9 mouse cellular contexts compared by ENCODE assay signal in the genomic region with DNA sequence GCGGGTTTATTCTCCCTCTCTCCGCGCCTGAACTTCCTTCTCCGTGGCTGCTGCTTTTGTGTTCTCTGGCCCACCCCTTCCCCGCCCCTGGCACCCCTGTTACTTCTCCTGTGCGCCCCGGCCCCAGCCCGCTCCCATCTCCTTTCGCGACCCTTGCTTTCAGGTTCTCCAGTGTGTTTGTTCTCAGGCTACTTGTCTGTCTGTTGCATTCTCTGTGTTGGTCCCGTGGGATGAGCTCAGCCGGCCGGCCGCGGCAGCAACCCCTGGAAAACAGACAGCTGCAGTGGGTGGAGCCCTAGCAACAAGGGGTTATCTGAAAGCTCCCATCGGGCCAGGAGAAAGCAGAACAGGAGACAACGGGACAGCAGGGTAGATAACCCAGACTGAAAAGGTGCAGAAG. TPM values are rescaled to one million over a fixed set of nuclear protein-coding genes. Genes with fewer than 3 reads are reported as not detected.
A peak's percentile ranks its signal among the peaks of the same experiment; 100 is the strongest.
DNase-seq lines count a peak whose midpoint lies in the region; ATAC-seq and TF ChIP-seq lines count a peak whose summit lies in the region.
"Had no signal": no experiment of that assay in that cellular context is flagged by ENCODE, and none has a peak within 500 bp of the region (broad histone marks: within the 10 kb centered on the region; RNA-seq: fewer than 3 reads in every experiment).

No protein-coding gene starts in this region.

- H3K36me3 ChIP-seq in forebrain, embryonic 16.5 days (ENCODE audit: control insufficient read depth, insufficient read depth): no peaks in the 10 kb centered on the region
- H3K36me3 ChIP-seq in limb, embryonic 10.5 days: no peaks in the 10 kb centered on the region
- no peaks in the 10 kb centered on the region for H3K36me3 ChIP-seq in stomach, embryonic 15.5 days

- H3K4me2 ChIP-seq in forebrain, embryonic 16.5 days (ENCODE audit: low read length): peak overlapping the region; percentile 39
- peak overlapping the region; percentile 53 for H3K4me2 ChIP-seq in stomach, embryonic 15.5 days

- peaks cover 42% of the 10 kb centered on the region for H3K27me3 ChIP-seq in forebrain, embryonic 16.5 days (replicated peaks; ENCODE audit: control insufficient read depth, insufficient read depth, low read length)
- peaks cover 90% of the 10 kb centered on the region for H3K27me3 ChIP-seq in limb, embryonic 10.5 days (ENCODE audit: low read depth, poor library complexity, severe bottlenecking)
- peaks cover 53% of the 10 kb centered on the region for H3K27me3 ChIP-seq in stomach, embryonic 15.5 days (replicated peaks)
- H3K27me3 ChIP-seq in cerebellum, adult 2 months (ENCODE audit: control insufficient read depth, insufficient read depth, low read length): peaks cover 8% of the 10 kb centered on the region; the same call in 1 of the 2 replicates

- ATAC-seq in forebrain, embryonic 16.5 days: no peak
- ATAC-seq in stomach, embryonic 15.5 days (ENCODE audit: insufficient read depth, low FRiP score, low read depth): no peak
- ATAC-seq in megakaryocyte-erythroid progenitor cell, adult 5-6 weeks (replicated peaks; ENCODE audit: low FRiP score, low TSS enrichment, poor library complexity, severe bottlenecking): no peak

- no peak overlapping the region for H3K27ac ChIP-seq in forebrain, embryonic 16.5 days (ENCODE audit: low read length)
- H3K27ac ChIP-seq in limb, embryonic 10.5 days: no peak overlapping the region
- H3K27ac ChIP-seq in stomach, embryonic 15.5 days: no peak overlapping the region
- H3K27ac ChIP-seq in cerebellum, adult 2 months (ENCODE audit: insufficient read depth, low read length): no peak overlapping the region

- no peak for TF ChIP-seq POLR2A in cerebellum, adult 2 months (IDR thresholded peaks at IDR 0.05; ENCODE audit: borderline replicate concordance, insufficient read depth, low read length)

- no peaks in the 10 kb centered on the region for H3K9me3 ChIP-seq in forebrain, embryonic 16.5 days (ENCODE audit: control insufficient read depth, low read length)
- H3K9me3 ChIP-seq in limb, embryonic 10.5 days (replicated peaks): no peaks in the 10 kb centered on the region; the same call in 1 of the 2 replicates
- no peaks in the 10 kb centered on the region for H3K9me3 ChIP-seq in stomach, embryonic 15.5 days

- peak; percentile 53 for DNase-seq in layer of hippocampus, adult 9-11 months
- no peak for DNase-seq in layer of hippocampus, postnatal 25 days (ENCODE audit: extremely low spot score in 1 of 2, low spot score in 1 of 2)
- no peak for DNase-seq in limb, embryonic 10.5 days (ENCODE audit: low spot score)
- no peak for DNase-seq in right cerebral cortex, postnatal 10 days (ENCODE audit: low spot score in 2 of 2)
- DNase-seq in cerebellum, adult 2 months: no peak

- under 1% methylated on average over 17 of the region's 17 CpGs for WGBS in forebrain, embryonic 16.5 days
- WGBS in limb, embryonic 10.5 days: 1% methylated on average over 17 of the region's 17 CpGs
- under 1% methylated on average over 17 of the region's 17 CpGs for WGBS in stomach, embryonic 15.5 days
- WGBS in cerebellum, adult 2 months: 4% methylated on average over 17 of the region's 17 CpGs

- peaks cover 12% of the 10 kb centered on the region for H3K4me1 ChIP-seq in forebrain, embryonic 16.5 days (replicated peaks; ENCODE audit: control insufficient read depth, insufficient read depth, low read length)
- H3K4me1 ChIP-seq in limb, embryonic 10.5 days: peaks cover 17% of the 10 kb centered on the region
- peaks cover 3% of the 10 kb centered on the region; the same call in 1 of the 2 replicates for H3K4me1 ChIP-seq in stomach, embryonic 15.5 days
- no peaks in the 10 kb centered on the region for H3K4me1 ChIP-seq in cerebellum, adult 2 months (ENCODE audit: control insufficient read depth, insufficient read depth, low read length)

- H3K4me3 ChIP-seq in forebrain, embryonic 16.5 days (replicated peaks; ENCODE audit: low read length): peak overlapping the region; percentile 26
- peak overlapping the region; percentile 39 for H3K4me3 ChIP-seq in limb, embryonic 10.5 days
- peak overlapping the region; percentile 29 for H3K4me3 ChIP-seq in stomach, embryonic 15.5 days (replicated peaks)
- no peak overlapping the region for H3K4me3 ChIP-seq in cerebellum, adult 2 months (replicated peaks; ENCODE audit: insufficient read depth, low read depth, low read length)

- no peak for TF ChIP-seq CTCF in cerebellum, adult 2 months (IDR thresholded peaks at IDR 0.05; ENCODE audit: borderline replicate concordance, insufficient read depth, low read depth, low read length)

- peak overlapping the region; percentile 37; the same call in 1 of the 2 replicates for H3K9ac ChIP-seq in forebrain, embryonic 16.5 days (replicated peaks; ENCODE audit: low read depth, low read length)
- H3K9ac ChIP-seq in stomach, embryonic 15.5 days: no peak overlapping the region

RNA-seq across cellular contexts. Expression of a gene that starts 21.4 kb away (rescaled TPM):
- total RNA-seq in layer of hippocampus, postnatal 25 days (2021): not detected
- polyA plus RNA-seq in forebrain, embryonic 16.5 days (2015; fragmentation: Nextera tagmentation; extraction: Ambion mirVana): not detected in 2 replicates
- polyA plus RNA-seq in limb, embryonic 10.5 days (2016; fragmentation: Nextera tagmentation; extraction: Ambion mirVana): not detected in 2 replicates
- polyA plus RNA-seq in stomach, embryonic 15.5 days (2015; fragmentation: Nextera tagmentation; extraction: Ambion mirVana): not detected in 2 replicates
- total RNA-seq in megakaryocyte-erythroid progenitor cell, adult 5-6 weeks (2014; fragmentation: Nextera tagmentation): not detected in 2 replicates
- not detected in 2 replicates for total RNA-seq in megakaryocyte-erythroid progenitor cell, adult 5-6 weeks (2017)
- polyA plus RNA-seq in cerebellum, adult 2 months (2012; rRNA removed): not detected in 2 replicates
- polyA plus RNA-seq: small intestine, adult 2 months had no signal

RNA-seq across cellular contexts. Expression of a gene that starts 25.1 kb away (rescaled TPM):
- total RNA-seq in layer of hippocampus, postnatal 25 days (2021): 10 to 100 TPM; 71.0 to 83.1 TPM
- polyA plus RNA-seq in forebrain, embryonic 16.5 days (2015; fragmentation: Nextera tagmentation; extraction: Ambion mirVana): 15.8 and 19.2 TPM in 2 replicates
- polyA plus RNA-seq in limb, embryonic 10.5 days (2016; fragmentation: Nextera tagmentation; extraction: Ambion mirVana): 13.4 and 15.1 TPM in 2 replicates
- polyA plus RNA-seq in stomach, embryonic 15.5 days (2015; fragmentation: Nextera tagmentation; extraction: Ambion mirVana): 6.9 and 8.8 TPM in 2 replicates
- total RNA-seq in megakaryocyte-erythroid progenitor cell, adult 5-6 weeks (2014; fragmentation: Nextera tagmentation): 0.46 TPM in 1 of 2 replicates, not detected in the other
- total RNA-seq in megakaryocyte-erythroid progenitor cell, adult 5-6 weeks (2017): 7.7 TPM in 1 of 2 replicates, not detected in the other
- 73.9 and 77.7 TPM in 2 replicates for polyA plus RNA-seq in cerebellum, adult 2 months (2012; rRNA removed)
